Mouse (Mus musculus): Measurements from ENCODE around the gene Map3k20.

Gene Map3k20

GRCm38 (mm10) chr2:72379425-72379824, 94.0 kb downstream of the Map3k20 start:
- no peak overlapping the region for H3K4me3 ChIP-seq (replicated peaks; ENCODE audit: low read length)
- no peaks in the 10 kb centered on the region for H3K27me3 ChIP-seq (ENCODE audit: insufficient read depth, low read length)
- H3K4me1 ChIP-seq (replicated peaks; ENCODE audit: low read depth, low read length), result no peaks in the 10 kb centered on the region
- peaks cover 9% of the 10 kb centered on the region; the same call in 1 of the 2 replicates for H3K36me3 ChIP-seq (ENCODE audit: insufficient read depth, low read length)
- H3K9me3 ChIP-seq (ENCODE audit: low read length), result no peaks in the 10 kb centered on the region
- TF ChIP-seq CTCF (conservative IDR thresholded peaks at IDR 0.05; ENCODE audit: low read length) (no peak), POU5F1 (IDR thresholded peaks at IDR 0.05; ENCODE audit: borderline replicate concordance, low read length) (no peak), NANOG (IDR thresholded peaks at IDR 0.05; ENCODE audit: borderline replicate concordance, low read length) (no peak)

GRCm38 (mm10) chr2:72382662-72383061, 97.2 kb downstream of the Map3k20 start:
- Histone ChIP-seq H3K27me3 (ENCODE audit: insufficient read depth, low read length) (no peaks in the 10 kb centered on the region), H3K4me3 (replicated peaks; ENCODE audit: low read length) (no peak overlapping the region), H3K4me1 (replicated peaks; ENCODE audit: low read depth, low read length) (no peaks in the 10 kb centered on the region), H3K36me3 (ENCODE audit: insufficient read depth, low read length) (peaks cover 11% of the 10 kb centered on the region; the same call in 1 of the 2 replicates), H3K9me3 (ENCODE audit: low read length) (no peaks in the 10 kb centered on the region)
- TF ChIP-seq CTCF (conservative IDR thresholded peaks at IDR 0.05; ENCODE audit: low read length), result no peak

- H3K36me3 ChIP-seq (ENCODE audit: insufficient read depth, low read length), result peaks cover 11% of the 10 kb centered on the region; the same call in 1 of the 2 replicates
- no peak for TF ChIP-seq CTCF (conservative IDR thresholded peaks at IDR 0.05; ENCODE audit: low read length)
- no peak for TF ChIP-seq NANOG (IDR thresholded peaks at IDR 0.05; ENCODE audit: borderline replicate concordance, low read length)
- no peak for TF ChIP-seq POU5F1 (IDR thresholded peaks at IDR 0.05; ENCODE audit: borderline replicate concordance, low read length)
- H3K27me3 ChIP-seq (ENCODE audit: insufficient read depth, low read length), result no peaks in the 10 kb centered on the region
- no peak overlapping the region for H3K4me3 ChIP-seq (replicated peaks; ENCODE audit: low read length)
- no peaks in the 10 kb centered on the region for H3K4me1 ChIP-seq (replicated peaks; ENCODE audit: low read depth, low read length)
- H3K9me3 ChIP-seq (ENCODE audit: low read length), result no peaks in the 10 kb centered on the region
These were observed 97.9 kb downstream of the Map3k20 start for GRCm38 (mm10) chr2:72383321-72383720.

GRCm38 (mm10) chr2:72389411-72389810, 104.0 kb downstream of the Map3k20 start:
- no peak overlapping the region for H3K4me3 ChIP-seq (replicated peaks; ENCODE audit: low read length)
- H3K36me3 ChIP-seq (ENCODE audit: insufficient read depth, low read length), result 0 out of 2 replicates have a peak, but pooled peaks cover 2% of the 10 kb centered on the region
- TF ChIP-seq CTCF (conservative IDR thresholded peaks at IDR 0.05; ENCODE audit: low read length) (no peak), NANOG (IDR thresholded peaks at IDR 0.05; ENCODE audit: borderline replicate concordance, low read length) (no peak), POU5F1 (IDR thresholded peaks at IDR 0.05; ENCODE audit: borderline replicate concordance, low read length) (no peak)

GRCm38 (mm10) chr2:72389942-72390341, 104.5 kb downstream of the Map3k20 start:
- H3K9me3 ChIP-seq (ENCODE audit: low read length), result no peaks in the 10 kb centered on the region
- TF ChIP-seq POU5F1 (IDR thresholded peaks at IDR 0.05; ENCODE audit: borderline replicate concordance, low read length) (no peak), CTCF (conservative IDR thresholded peaks at IDR 0.05; ENCODE audit: low read length) (peak; percentile 99), NANOG (IDR thresholded peaks at IDR 0.05; ENCODE audit: borderline replicate concordance, low read length) (no peak)
- no peaks in the 10 kb centered on the region for H3K27me3 ChIP-seq (ENCODE audit: insufficient read depth, low read length)
- no peaks in the 10 kb centered on the region for H3K36me3 ChIP-seq (ENCODE audit: insufficient read depth, low read length)
- H3K4me1 ChIP-seq (replicated peaks; ENCODE audit: low read depth, low read length), result peaks cover 6% of the 10 kb centered on the region
- no peak overlapping the region for H3K4me3 ChIP-seq (replicated peaks; ENCODE audit: low read length)

More at GRCm38 (mm10) chr2:72389411-72389810, 104.0 kb downstream of the Map3k20 start:
- peaks cover 3% of the 10 kb centered on the region for H3K4me1 ChIP-seq (replicated peaks; ENCODE audit: low read depth, low read length)
- no peaks in the 10 kb centered on the region for H3K27me3 ChIP-seq (ENCODE audit: insufficient read depth, low read length)
- H3K9me3 ChIP-seq (ENCODE audit: low read length), result no peaks in the 10 kb centered on the region

GRCm38 (mm10) chr2:72390474-72390873, 105.0 kb downstream of the Map3k20 start:
- Histone ChIP-seq H3K27me3 (ENCODE audit: insufficient read depth, low read length) (no peaks in the 10 kb centered on the region), H3K4me3 (replicated peaks; ENCODE audit: low read length) (no peak overlapping the region), H3K4me1 (replicated peaks; ENCODE audit: low read depth, low read length) (peaks cover 6% of the 10 kb centered on the region), H3K9me3 (ENCODE audit: low read length) (no peaks in the 10 kb centered on the region), H3K36me3 (ENCODE audit: insufficient read depth, low read length) (no peaks in the 10 kb centered on the region)
- no peak for TF ChIP-seq NANOG (IDR thresholded peaks at IDR 0.05; ENCODE audit: borderline replicate concordance, low read length)
- no peak for TF ChIP-seq CTCF (conservative IDR thresholded peaks at IDR 0.05; ENCODE audit: low read length)
- no peak for TF ChIP-seq POU5F1 (IDR thresholded peaks at IDR 0.05; ENCODE audit: borderline replicate concordance, low read length)

- H3K27me3 ChIP-seq (ENCODE audit: insufficient read depth, low read length), result 0 out of 2 replicates have a peak, but pooled peaks cover 3% of the 10 kb centered on the region
- H3K9me3 ChIP-seq (ENCODE audit: low read length), result no peaks in the 10 kb centered on the region
- H3K36me3 ChIP-seq (ENCODE audit: insufficient read depth, low read length), result no peaks in the 10 kb centered on the region
- H3K4me1 ChIP-seq (replicated peaks; ENCODE audit: low read depth, low read length), result peaks cover 6% of the 10 kb centered on the region
- H3K4me3 ChIP-seq (replicated peaks; ENCODE audit: low read length), result no peak overlapping the region
- no peak for TF ChIP-seq CTCF (conservative IDR thresholded peaks at IDR 0.05; ENCODE audit: low read length)
- TF ChIP-seq NANOG (IDR thresholded peaks at IDR 0.05; ENCODE audit: borderline replicate concordance, low read length), result no peak
These were observed 105.6 kb downstream of the Map3k20 start for GRCm38 (mm10) chr2:72391024-72391423.

- Histone ChIP-seq H3K36me3 (ENCODE audit: insufficient read depth, low read length) (no peaks in the 10 kb centered on the region), H3K9me3 (ENCODE audit: low read length) (no peaks in the 10 kb centered on the region), H3K4me3 (replicated peaks; ENCODE audit: low read length) (no peak overlapping the region), H3K4me1 (replicated peaks; ENCODE audit: low read depth, low read length) (peaks cover 6% of the 10 kb centered on the region), H3K27me3 (ENCODE audit: insufficient read depth, low read length) (0 out of 2 replicates have a peak, but pooled peaks cover 5% of the 10 kb centered on the region)
- TF ChIP-seq CTCF (conservative IDR thresholded peaks at IDR 0.05; ENCODE audit: low read length), result no peak
- TF ChIP-seq POU5F1 (IDR thresholded peaks at IDR 0.05; ENCODE audit: borderline replicate concordance, low read length), result no peak
- no peak for TF ChIP-seq NANOG (IDR thresholded peaks at IDR 0.05; ENCODE audit: borderline replicate concordance, low read length)
These were observed 106.3 kb downstream of the Map3k20 start for GRCm38 (mm10) chr2:72391721-72392120.

GRCm38 (mm10) chr2:72392316-72392715, 106.9 kb downstream of the Map3k20 start:
- TF ChIP-seq CTCF (conservative IDR thresholded peaks at IDR 0.05; ENCODE audit: low read length), result no peak
- no peak for TF ChIP-seq NANOG (IDR thresholded peaks at IDR 0.05; ENCODE audit: borderline replicate concordance, low read length)
- no peak for TF ChIP-seq POU5F1 (IDR thresholded peaks at IDR 0.05; ENCODE audit: borderline replicate concordance, low read length)
- H3K4me1 ChIP-seq (replicated peaks; ENCODE audit: low read depth, low read length), result peaks cover 6% of the 10 kb centered on the region

More at GRCm38 (mm10) chr2:72392316-72392715, 106.9 kb downstream of the Map3k20 start:
- Histone ChIP-seq H3K4me3 (replicated peaks; ENCODE audit: low read length) (no peak overlapping the region), H3K27me3 (ENCODE audit: insufficient read depth, low read length) (0 out of 2 replicates have a peak, but pooled peaks cover 5% of the 10 kb centered on the region), H3K36me3 (ENCODE audit: insufficient read depth, low read length) (no peaks in the 10 kb centered on the region), H3K9me3 (ENCODE audit: low read length) (no peaks in the 10 kb centered on the region)
